Mouse (Mus musculus) gastrocnemius, adult 2 months (tissue): ENCODE data around the gene Dcbld1. TPM values are rescaled to one million over a fixed set of nuclear protein-coding genes. Genes with fewer than 3 reads are reported as not detected.

Experiments
- DNase-seq: peaks from one replicate; pipeline ENCODE4 v3.0.0; 2022
- H3K27ac ChIP-seq: fragments of 200-600 bp; 2 replicates; pipeline ENCODE4 v1.8.1; 2022; ENCODE audit warnings: mild to moderate bottlenecking
- H3K4me3 ChIP-seq: fragments of 200-600 bp; 2 replicates; pipeline ENCODE4 v1.8.1; 2022; ENCODE audit warnings: mild to moderate bottlenecking, moderate library complexity
- CTCF ChIP-seq: fragments of 200-600 bp; IDR thresholded peaks from 2 replicates; pipeline ENCODE4 v1.8.1; 2022; ENCODE audit warnings: antibody characterized with exemption, mild to moderate bottlenecking, moderate library complexity
- intact Hi-C: fragments of 180-260 bp; cut with DNase I; formaldehyde crosslinking; loops from one replicate; pipeline ENCODE4 v1.15.1; 2025
- total RNA-seq, 2 experiments: library from RNA; stranded (reverse); gene quantifications; 2 replicates each; pipeline ENCODE4 v1.2.3; 2021

Dcbld1 gene
- total RNA-seq, 2 experiments from 2014 or later = 1.3 to 1.8 TPM

DNA sequence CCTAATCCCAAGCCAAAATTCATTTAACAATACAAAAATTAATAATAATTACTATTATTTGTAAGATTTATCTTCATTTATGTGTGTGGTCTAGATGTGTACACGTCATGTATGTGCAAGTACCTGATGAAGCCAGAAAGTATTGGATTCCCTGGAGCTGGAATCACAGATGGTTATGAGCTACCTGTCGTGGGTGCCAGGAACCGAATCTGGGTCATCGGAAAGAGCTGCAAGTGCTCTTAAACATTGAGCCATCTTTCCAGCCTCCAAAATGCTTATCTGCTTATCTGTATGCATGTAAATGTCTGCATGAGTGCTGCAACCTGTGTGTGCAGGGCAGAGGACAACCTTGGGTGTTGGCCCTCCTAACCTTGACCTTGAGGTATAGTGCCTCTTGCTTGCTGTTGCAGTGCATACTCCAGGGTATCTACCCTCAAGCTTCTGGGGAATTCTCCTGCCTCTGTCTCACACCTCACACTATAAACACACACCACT is 126.9 kb downstream of the Dcbld1 start:
- Histone ChIP-seq H3K27ac (no peak overlapping the region), H3K4me3 (no peak overlapping the region)
- TF ChIP-seq CTCF = no peak
- no peak for DNase-seq
- intact Hi-C loops = no loop called here

DNA sequence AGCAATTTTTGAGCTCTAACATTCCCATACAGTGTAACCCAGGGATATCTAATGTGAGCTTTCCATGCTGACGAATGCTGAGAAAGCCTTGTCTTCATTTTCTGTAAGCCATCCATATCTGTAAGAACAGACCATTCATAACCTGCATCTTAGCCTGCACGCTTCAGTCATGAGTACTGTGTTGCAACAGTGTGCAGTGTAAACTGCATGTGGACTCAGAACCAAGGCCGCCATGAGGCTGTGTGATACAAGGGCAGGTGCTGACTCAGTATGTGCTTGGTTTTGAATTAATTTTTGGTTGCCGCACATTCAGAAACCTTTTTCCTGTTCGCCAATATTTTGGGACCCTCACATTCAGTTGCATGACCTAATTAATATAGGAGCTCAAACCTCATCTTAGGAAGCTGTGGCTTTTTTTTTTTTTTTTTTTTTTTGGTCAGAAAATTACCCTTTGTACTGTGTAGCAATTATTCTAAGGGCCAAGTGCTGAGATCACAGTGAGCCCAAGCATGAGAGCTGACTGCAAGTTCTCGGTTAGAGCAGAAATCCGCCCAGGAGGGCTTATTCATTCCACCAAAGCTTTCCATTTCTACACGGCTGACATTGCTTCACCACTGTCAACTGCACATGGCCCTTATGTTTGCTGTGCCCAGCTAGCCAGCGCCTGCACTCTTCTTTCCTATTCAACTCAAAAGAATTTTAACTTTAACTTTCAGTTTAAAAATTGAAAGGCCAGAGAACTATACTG is 127.6 kb downstream of the Dcbld1 start:
- no peak for TF ChIP-seq CTCF
- intact Hi-C loops = no loop called here
- no peak for DNase-seq
- Histone ChIP-seq H3K4me3 (no peak overlapping the region), H3K27ac (no peak overlapping the region)

GRCm38 (mm10) chr10:52368376-52368775 is 135.0 kb downstream of the Dcbld1 start:
- no peak overlapping the region for H3K27ac ChIP-seq
- H3K4me3 ChIP-seq = no peak overlapping the region
- TF ChIP-seq CTCF = no peak
- intact Hi-C loops = no loop called here
- no peak for DNase-seq

Other genes with a start within 250 kb of the Dcbld1 start
- gene Vgll2, start 211.1 kb upstream of the Dcbld1 start, total RNA-seq = 100 to 1,000 TPM in 1 of 2 experiments, 10 to 100 TPM in 1; 56.7 to 205 TPM
- under 1 TPM; 0.08 to 0.11 TPM for gene Ros1, start 38.4 kb upstream of the Dcbld1 start, total RNA-seq
- gene Gm26741, start 125.1 kb downstream of the Dcbld1 start, total RNA-seq = not detected
- 1 to 10 TPM; 7.6 to 9.3 TPM for gene Gopc, start 148.5 kb downstream of the Dcbld1 start, total RNA-seq
- gene Nepn, start 155.4 kb downstream of the Dcbld1 start, total RNA-seq = not detected
- 10 to 100 TPM; 17.4 to 23.7 TPM for gene Nus1, start 183.9 kb downstream of the Dcbld1 start, total RNA-seq